Mouse (Mus musculus) gastrocnemius, postnatal 4 days (tissue): Measurements from ENCODE around the gene Lsm7. TPM values are rescaled to one million over a fixed set of nuclear protein-coding genes. Genes with fewer than 3 reads are reported as not detected.
"Not testable (repeated sequence)": the region's sequence is repeated elsewhere in the genome, so short reads cannot be mapped to it uniquely, and the experiment has no call there.

Source experiments
- DNase-seq, 2 experiments: peaks; one replicate each; pipeline ENCODE4 v3.0.0; 2021 to 2022; ENCODE audit warnings: low spot score in 2 of 2, mixed read lengths in 2 of 2
- total RNA-seq, 2 experiments: library from RNA; stranded (reverse); gene quantifications; 2 replicates each; pipeline ENCODE4 v1.2.3; 2021

Lsm7 gene
- total RNA-seq, 2 experiments from 2014 or later: 53.7 to 54.2 TPM

GRCm38 (mm10) chr10:80838346-80838912, 16.6 kb downstream of the Lsm7 start:
- no peak for DNase-seq

- no peak for DNase-seq
Measured at GRCm38 (mm10) chr10:80837827-80838226, 17.2 kb downstream of the Lsm7 start.

- DNase-seq: no peak
Measured at GRCm38 (mm10) chr10:80836949-80837379, 18.0 kb downstream of the Lsm7 start.

GRCm38 (mm10) chr10:80835617-80836016, 19.4 kb downstream of the Lsm7 start:
- DNase-seq: no peak

GRCm38 (mm10) chr10:80832818-80833217, 22.2 kb downstream of the Lsm7 start:
- no peak for DNase-seq

- no peak for DNase-seq
Measured at GRCm38 (mm10) chr10:80831136-80831535, 23.9 kb downstream of the Lsm7 start.

DNA sequence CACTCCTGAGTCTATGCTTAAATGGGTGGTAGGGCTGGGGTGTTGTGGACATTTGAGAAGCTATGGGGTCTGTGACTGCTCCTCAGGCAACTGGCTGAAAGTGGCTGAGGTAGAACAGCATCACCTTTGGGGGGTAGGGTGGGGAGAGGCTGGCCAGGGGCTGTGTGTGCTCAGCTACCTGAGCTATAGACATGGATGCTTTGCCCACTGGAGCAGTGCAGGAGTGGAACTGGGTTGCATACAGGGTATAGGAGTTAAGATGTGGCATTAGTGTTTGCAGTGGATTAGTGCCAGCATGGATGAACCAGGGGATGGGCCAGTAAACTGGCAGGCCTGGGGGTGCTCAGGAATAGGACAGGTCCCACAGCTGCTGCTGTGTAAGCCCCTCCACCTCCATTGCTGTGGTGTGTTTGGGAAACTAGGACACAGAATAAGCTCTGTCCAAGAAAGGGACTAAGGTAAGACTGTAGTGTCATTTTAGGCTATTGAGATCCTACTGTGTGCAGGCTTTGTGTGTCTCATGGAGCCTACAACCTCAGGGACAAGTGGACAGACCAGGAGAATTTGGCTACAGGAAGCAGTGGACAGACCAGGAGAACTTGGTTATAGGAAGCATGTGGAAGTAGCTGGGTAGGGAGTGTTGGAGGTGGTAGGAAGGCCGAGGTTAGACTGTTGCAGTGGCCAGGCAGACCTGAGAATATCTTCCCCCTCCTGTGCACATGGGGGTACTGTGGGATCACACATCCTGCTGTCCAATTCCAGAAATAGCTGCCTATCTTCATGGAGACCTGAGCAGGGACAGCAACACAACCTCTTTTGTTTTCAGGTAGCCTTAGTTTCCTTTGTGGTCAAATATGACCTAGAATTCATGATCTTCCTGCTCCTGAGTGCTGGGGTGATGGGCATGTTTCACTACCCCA, 25.4 kb downstream of the Lsm7 start:
- DNase-seq: no peak

GRCm38 (mm10) chr10:80828587-80828986, 26.4 kb downstream of the Lsm7 start:
- DNase-seq: not testable (repeated sequence)

DNA sequence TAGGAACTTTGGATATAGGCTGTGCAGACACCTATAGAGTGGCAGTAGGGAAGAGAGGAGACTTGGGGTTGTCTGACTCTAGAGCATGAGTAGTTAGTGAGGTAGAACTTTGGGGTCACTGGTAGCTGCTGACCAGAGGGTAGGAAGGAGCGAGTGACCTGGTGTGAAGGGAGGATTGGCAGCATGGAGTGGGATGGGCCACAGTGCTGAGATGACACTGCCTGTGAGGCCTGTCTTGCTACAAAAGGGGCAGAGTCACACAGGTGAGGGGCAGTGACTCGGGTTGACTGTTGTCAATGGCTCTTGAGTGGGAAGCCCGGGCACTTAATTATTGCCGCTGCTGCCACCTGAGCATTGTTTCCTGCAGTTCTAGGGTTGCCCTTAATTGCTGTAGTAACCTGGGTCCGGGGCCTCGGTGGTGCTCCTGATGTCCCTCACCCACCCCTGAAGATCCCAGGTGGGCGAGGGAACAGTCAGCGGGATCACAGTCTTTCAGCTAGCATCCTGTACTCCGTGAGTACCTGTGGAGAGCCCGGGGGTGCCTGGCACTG, 27.1 kb downstream of the Lsm7 start:
- DNase-seq: no peak

- DNase-seq: no peak
Measured at GRCm38 (mm10) chr10:80827063-80827869, 27.7 kb downstream of the Lsm7 start.

GRCm38 (mm10) chr10:80826151-80827062, 28.6 kb downstream of the Lsm7 start, which contains the start of gene Oaz1:
TSS of gene Oaz1 (plus strand) at chr10:80826656.
- DNase-seq: peak; percentile 95 to 97

DNA sequence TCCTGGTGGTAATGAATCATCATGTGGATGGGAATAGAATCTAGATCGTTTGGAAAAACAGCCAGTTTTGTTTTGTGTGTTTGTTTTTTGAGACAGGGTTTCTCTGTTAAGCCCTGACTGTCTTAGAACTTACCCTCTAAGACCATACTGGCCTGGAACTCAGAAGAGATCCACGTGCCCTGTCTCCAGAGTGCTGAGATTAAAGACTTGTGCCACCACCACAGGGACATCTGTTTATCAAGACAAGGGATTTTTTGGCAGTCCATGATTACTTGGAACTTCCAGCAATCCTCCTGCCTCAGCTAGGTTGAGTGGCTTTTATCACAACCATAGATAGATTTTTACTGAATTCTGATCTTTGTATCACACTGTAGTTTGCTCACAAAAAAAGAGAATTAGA, 30.2 kb downstream of the Lsm7 start:
- no peak for DNase-seq

DNA sequence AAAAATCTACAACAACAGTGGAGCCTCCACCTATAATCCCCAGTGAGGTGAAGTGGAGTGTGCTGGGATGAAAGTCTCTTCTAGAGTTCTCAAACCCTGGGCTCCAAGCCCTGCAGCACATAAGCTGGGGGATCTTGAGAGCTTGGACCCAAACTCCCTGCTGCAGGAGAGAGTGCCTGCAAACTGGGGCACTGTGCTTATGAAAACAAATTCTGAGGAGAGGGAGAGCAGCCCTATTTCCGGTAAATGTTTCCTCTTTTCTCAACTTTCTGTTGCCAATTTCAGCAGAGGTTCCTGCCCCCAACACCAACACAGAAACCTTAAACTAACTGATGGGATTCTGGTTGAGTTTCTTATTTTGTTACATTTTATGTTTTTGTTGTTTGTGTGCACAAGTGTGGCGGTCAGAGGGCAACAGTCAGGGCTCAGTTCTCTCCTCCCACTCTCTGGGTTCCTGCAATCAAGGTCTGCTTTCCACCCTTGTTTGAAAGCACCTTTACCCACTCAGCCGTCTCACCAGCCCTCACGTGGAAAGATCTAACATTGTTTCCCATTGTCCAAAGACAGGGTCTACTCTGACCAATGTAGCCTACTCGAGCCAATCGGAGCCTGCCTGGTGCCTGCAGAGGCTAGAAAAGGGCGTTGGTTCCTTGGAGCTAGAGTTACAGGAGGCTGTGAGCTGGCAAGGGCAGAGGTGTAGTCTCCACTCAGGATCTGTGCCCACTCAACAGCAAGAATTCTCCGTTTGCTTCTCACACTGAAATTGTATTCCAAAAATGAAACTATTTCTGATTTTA, 31.0 kb downstream of the Lsm7 start:
- DNase-seq: no peak

DNA sequence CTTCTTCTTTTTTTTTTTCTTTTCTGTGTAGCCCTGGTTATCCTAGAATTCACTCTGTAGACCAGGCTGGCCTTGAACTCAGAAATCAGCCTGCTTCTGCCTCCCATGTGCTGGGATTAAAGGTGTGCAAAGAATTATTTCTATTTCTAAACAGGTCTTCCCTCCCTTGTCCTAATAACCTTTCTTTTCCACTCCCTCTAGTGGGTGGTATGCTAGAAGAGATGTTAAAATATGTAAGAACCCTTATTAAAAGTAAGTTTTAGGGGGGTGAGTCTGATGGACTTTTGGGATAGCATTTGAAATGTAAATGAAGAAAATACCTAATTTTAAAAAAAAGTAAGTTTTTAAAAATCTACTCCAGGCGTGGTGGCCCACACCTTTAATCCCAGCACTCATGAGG, 31.7 kb downstream of the Lsm7 start:
- DNase-seq: no peak

GRCm38 (mm10) chr10:80822528-80822927, 32.5 kb downstream of the Lsm7 start:
- no peak for DNase-seq

GRCm38 (mm10) chr10:80821991-80822390, 33.0 kb downstream of the Lsm7 start:
- DNase-seq: no peak

DNA sequence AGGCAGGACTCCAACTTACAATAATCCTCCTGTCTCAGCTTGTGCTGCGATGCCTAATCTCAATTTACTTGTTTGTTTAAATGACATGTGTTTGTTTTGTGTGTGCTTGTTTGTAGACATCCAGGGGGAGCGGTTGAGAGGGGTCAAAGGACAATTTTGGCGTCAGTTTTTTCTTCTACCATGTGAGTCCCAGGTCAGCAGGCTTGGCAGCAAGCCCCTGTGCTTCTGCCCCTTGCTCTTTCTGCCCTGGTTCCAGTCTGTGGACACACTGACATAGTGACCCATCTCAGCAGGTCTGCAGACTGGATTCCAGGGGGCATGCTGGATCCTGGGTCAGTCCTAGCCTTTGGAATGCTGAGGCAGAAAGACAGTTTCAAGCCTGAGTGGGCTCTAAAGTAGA, 35.6 kb downstream of the Lsm7 start:
- DNase-seq: no peak

GRCm38 (mm10) chr10:80818599-80819281, 36.3 kb downstream of the Lsm7 start:
- DNase-seq: no peak

- DNase-seq: not testable (repeated sequence)
Measured at GRCm38 (mm10) chr10:80817955-80818354, 37.1 kb downstream of the Lsm7 start.
